Mouse (Mus musculus) liver, postnatal 0 days (tissue): ENCODE measurements at regions not wholly inside any gene's neighbourhood (a gene's known extent, or its start where the extent isn't known, plus 50 kb on each side); places are given as distances from the start of the nearest gene placed in this dataset.

Experiments
- CTCF ChIP-seq: sonication (generic); IDR thresholded peaks from 2 replicates; pipeline ENCODE4 v1.5.1; 2016; ENCODE audit warnings: antibody characterized with exemption, low read depth
- EP300 ChIP-seq: IDR thresholded peaks from 2 replicates; pipeline ENCODE4 v1.6.1; 2016; ENCODE audit warnings: antibody characterized with exemption, low read depth, mild to moderate bottlenecking

DNA sequence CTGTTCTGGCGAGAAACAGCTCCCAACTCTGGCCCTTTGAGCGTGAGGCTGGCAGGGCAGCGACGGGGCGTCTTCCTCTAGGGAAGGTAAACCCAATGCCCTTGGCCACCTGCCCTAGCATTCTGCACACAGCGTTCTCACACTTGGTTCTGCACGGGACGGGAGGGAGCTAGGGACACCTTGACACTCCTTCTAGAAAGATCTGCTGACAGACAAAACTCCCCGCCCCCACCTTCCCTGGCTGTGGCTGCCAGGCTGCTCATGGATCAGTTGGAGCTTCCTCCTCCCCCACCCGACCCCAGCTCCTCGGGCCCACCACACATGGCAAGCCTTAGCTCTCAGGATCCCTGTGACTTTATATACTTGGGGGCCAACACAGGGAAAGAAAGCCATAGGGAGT, 102.3 kb upstream of the Lhx1 start:
- TF ChIP-seq CTCF (no peak), EP300 (no peak)
